Mouse (Mus musculus) 3T3-L1 (cell line): ENCODE results near the gene Fam13c.
A peak's percentile ranks its signal among the peaks of the same experiment; 100 is the strongest.

ENCODE experiments used
- DNase-seq: peaks from one replicate; pipeline ENCODE4 v3.0.0-alpha.2; 2015; ENCODE audit warnings: low read depth, low spot score

Gene Fam13c

GRCm38 (mm10) chr10:70458574-70459263 lies 18.4 kb downstream of the Fam13c start:
- no peak for DNase-seq

- no peak for DNase-seq
Measured at GRCm38 (mm10) chr10:70465638-70466037, 25.4 kb downstream of the Fam13c start.

GRCm38 (mm10) chr10:70470836-70471235 lies 30.6 kb downstream of the Fam13c start:
- DNase-seq, result peak; percentile 6

- no peak for DNase-seq
Measured at GRCm38 (mm10) chr10:70477741-70478145, 37.5 kb downstream of the Fam13c start.

- DNase-seq, result no peak
Measured at GRCm38 (mm10) chr10:70483736-70484135, 43.5 kb downstream of the Fam13c start.

- no peak for DNase-seq
Measured at GRCm38 (mm10) chr10:70484568-70485286, 44.4 kb downstream of the Fam13c start.

- DNase-seq, result no peak
Measured at GRCm38 (mm10) chr10:70485287-70485612, 45.0 kb downstream of the Fam13c start.

- no peak for DNase-seq
Measured at GRCm38 (mm10) chr10:70486651-70487050, 46.4 kb downstream of the Fam13c start.

- DNase-seq, result peak; percentile 54
Measured at GRCm38 (mm10) chr10:70493891-70494290, 53.6 kb downstream of the Fam13c start.

GRCm38 (mm10) chr10:70494441-70494840 lies 54.2 kb downstream of the Fam13c start:
- DNase-seq, result peak; percentile 92

GRCm38 (mm10) chr10:70495106-70496104 lies 55.1 kb downstream of the Fam13c start:
- peak; percentile 86 for DNase-seq

- DNase-seq, result peak; percentile 87
Measured at GRCm38 (mm10) chr10:70496938-70497337, 56.7 kb downstream of the Fam13c start.

GRCm38 (mm10) chr10:70498328-70498727 lies 58.0 kb downstream of the Fam13c start:
- no peak for DNase-seq

GRCm38 (mm10) chr10:70499246-70499645 lies 59.0 kb downstream of the Fam13c start:
- DNase-seq, result no peak

GRCm38 (mm10) chr10:70504871-70505270 lies 64.6 kb downstream of the Fam13c start:
- DNase-seq, result no peak

- DNase-seq, result no peak
Measured at GRCm38 (mm10) chr10:70505395-70505794, 65.1 kb downstream of the Fam13c start.

- no peak for DNase-seq
Measured at GRCm38 (mm10) chr10:70505842-70506241, 65.6 kb downstream of the Fam13c start.

GRCm38 (mm10) chr10:70506499-70507168 lies 66.4 kb downstream of the Fam13c start:
- peak; percentile 17 for DNase-seq

- no peak for DNase-seq
Measured at GRCm38 (mm10) chr10:70507880-70508279, 67.6 kb downstream of the Fam13c start.

GRCm38 (mm10) chr10:70514848-70515247 lies 74.6 kb downstream of the Fam13c start:
- no peak for DNase-seq

- DNase-seq, result no peak
Measured at GRCm38 (mm10) chr10:70516661-70517060, 76.4 kb downstream of the Fam13c start.
